Mouse (Mus musculus): ENCODE data around the gene Lmo3. TPM values are rescaled to one million over a fixed set of nuclear protein-coding genes. Genes with fewer than 3 reads are reported as not detected.
A peak's percentile ranks its signal among the peaks of the same experiment; 100 is the strongest.

The Lmo3 gene
- polyA plus RNA-seq, 1 experiment from 2014 or later, result 3.7 TPM

GRCm38 (mm10) chr6:138383208-138383607, 198.6 kb downstream of the Lmo3 start:
- H3K27ac ChIP-seq (ENCODE audit: low read depth, low read length), result no peak overlapping the region
- no peaks in the 10 kb centered on the region for H3K9me3 ChIP-seq (ENCODE audit: control insufficient read depth)
- no peak for TF ChIP-seq CTCF (IDR thresholded peaks at IDR 0.05; ENCODE audit: low read depth)
- no peak overlapping the region for H3K9ac ChIP-seq (ENCODE audit: low read depth, low read length)
- H3K4me1 ChIP-seq (replicated peaks; ENCODE audit: control insufficient read depth, insufficient read depth, low read length), result no peaks in the 10 kb centered on the region
- no peak overlapping the region for H3K4me3 ChIP-seq (ENCODE audit: low read depth, low read length)
- no peaks in the 10 kb centered on the region for H3K27me3 ChIP-seq (replicated peaks; ENCODE audit: control insufficient read depth, insufficient read depth, low read length)
- ATAC-seq, result no peak
- H3K36me3 ChIP-seq (ENCODE audit: control insufficient read depth, insufficient read depth), result no peaks in the 10 kb centered on the region
- H3K4me2 ChIP-seq (replicated peaks; ENCODE audit: low read depth), result no peak overlapping the region
- 76% methylated on average over 1 of the region's 1 CpGs for WGBS

- TF ChIP-seq CTCF (IDR thresholded peaks at IDR 0.05; ENCODE audit: low read depth), result no peak
- no peaks in the 10 kb centered on the region for H3K9me3 ChIP-seq (ENCODE audit: control insufficient read depth)
- no peak overlapping the region for H3K9ac ChIP-seq (ENCODE audit: low read depth, low read length)
- H3K4me1 ChIP-seq (replicated peaks; ENCODE audit: control insufficient read depth, insufficient read depth, low read length), result no peaks in the 10 kb centered on the region
- no peak for ATAC-seq
- WGBS, result 89% methylated on average over 2 of the region's 2 CpGs
- no peaks in the 10 kb centered on the region for H3K27me3 ChIP-seq (replicated peaks; ENCODE audit: control insufficient read depth, insufficient read depth, low read length)
- H3K4me3 ChIP-seq (ENCODE audit: low read depth, low read length), result no peak overlapping the region
- no peaks in the 10 kb centered on the region for H3K36me3 ChIP-seq (ENCODE audit: control insufficient read depth, insufficient read depth)
- no peak overlapping the region for H3K4me2 ChIP-seq (replicated peaks; ENCODE audit: low read depth)
- H3K27ac ChIP-seq (ENCODE audit: low read depth, low read length), result no peak overlapping the region
Measured at GRCm38 (mm10) chr6:138371176-138371575, 210.6 kb downstream of the Lmo3 start.

- Histone ChIP-seq H3K9ac (ENCODE audit: low read depth, low read length) (no peak overlapping the region), H3K4me3 (ENCODE audit: low read depth, low read length) (no peak overlapping the region), H3K27ac (ENCODE audit: low read depth, low read length) (no peak overlapping the region), H3K9me3 (ENCODE audit: control insufficient read depth) (no peaks in the 10 kb centered on the region), H3K27me3 (replicated peaks; ENCODE audit: control insufficient read depth, insufficient read depth, low read length) (no peaks in the 10 kb centered on the region), H3K4me2 (replicated peaks; ENCODE audit: low read depth) (no peak overlapping the region), H3K4me1 (replicated peaks; ENCODE audit: control insufficient read depth, insufficient read depth, low read length) (no peaks in the 10 kb centered on the region), H3K36me3 (ENCODE audit: control insufficient read depth, insufficient read depth) (no peaks in the 10 kb centered on the region)
- no peak for ATAC-seq
- WGBS, result 57% methylated on average over 5 of the region's 5 CpGs
- no peak for TF ChIP-seq CTCF (IDR thresholded peaks at IDR 0.05; ENCODE audit: low read depth)
Measured at GRCm38 (mm10) chr6:138364111-138364510, 217.7 kb downstream of the Lmo3 start.

- 51% methylated on average over 3 of the region's 3 CpGs for whole genome bisulfite sequencing
Measured at GRCm38 (mm10) chr6:138350587-138351345, 231.0 kb downstream of the Lmo3 start.

GRCm38 (mm10) chr6:138346558-138346957, 235.2 kb downstream of the Lmo3 start:
- 42% methylated on average over 4 of the region's 4 CpGs for WGBS
- no peak overlapping the region for H3K4me2 ChIP-seq (replicated peaks; ENCODE audit: low read depth)
- no peak overlapping the region for H3K4me3 ChIP-seq (ENCODE audit: low read depth, low read length)
- no peak for TF ChIP-seq CTCF (IDR thresholded peaks at IDR 0.05; ENCODE audit: low read depth)
- no peaks in the 10 kb centered on the region for H3K4me1 ChIP-seq (replicated peaks; ENCODE audit: control insufficient read depth, insufficient read depth, low read length)
- H3K27me3 ChIP-seq (replicated peaks; ENCODE audit: control insufficient read depth, insufficient read depth, low read length), result no peaks in the 10 kb centered on the region
- no peaks in the 10 kb centered on the region for H3K36me3 ChIP-seq (ENCODE audit: control insufficient read depth, insufficient read depth)
- H3K9ac ChIP-seq (ENCODE audit: low read depth, low read length), result no peak overlapping the region
- ATAC-seq, result peak; percentile 43; the same call in 1 of the 2 replicates
- no peak overlapping the region for H3K27ac ChIP-seq (ENCODE audit: low read depth, low read length)
- H3K9me3 ChIP-seq (ENCODE audit: control insufficient read depth), result peaks cover 6% of the 10 kb centered on the region

More at GRCm38 (mm10) chr6:138350587-138351345, 231.0 kb downstream of the Lmo3 start:
- ATAC-seq, result peak; percentile 95
- Histone ChIP-seq H3K9ac (ENCODE audit: low read depth, low read length) (no peak overlapping the region), H3K4me3 (ENCODE audit: low read depth, low read length) (no peak overlapping the region), H3K36me3 (ENCODE audit: control insufficient read depth, insufficient read depth) (no peaks in the 10 kb centered on the region), H3K4me2 (replicated peaks; ENCODE audit: low read depth) (no peak overlapping the region), H3K27me3 (replicated peaks; ENCODE audit: control insufficient read depth, insufficient read depth, low read length) (no peaks in the 10 kb centered on the region), H3K27ac (ENCODE audit: low read depth, low read length) (no peak overlapping the region), H3K9me3 (ENCODE audit: control insufficient read depth) (no peaks in the 10 kb centered on the region), H3K4me1 (replicated peaks; ENCODE audit: control insufficient read depth, insufficient read depth, low read length) (no peaks in the 10 kb centered on the region)
- no peak for TF ChIP-seq CTCF (IDR thresholded peaks at IDR 0.05; ENCODE audit: low read depth)

GRCm38 (mm10) chr6:138335858-138336257, 245.9 kb downstream of the Lmo3 start:
- Histone ChIP-seq H3K27me3 (replicated peaks; ENCODE audit: control insufficient read depth, insufficient read depth, low read length) (no peaks in the 10 kb centered on the region), H3K36me3 (ENCODE audit: control insufficient read depth, insufficient read depth) (no peaks in the 10 kb centered on the region), H3K9ac (ENCODE audit: low read depth, low read length) (no peak overlapping the region), H3K27ac (ENCODE audit: low read depth, low read length) (no peak overlapping the region), H3K9me3 (ENCODE audit: control insufficient read depth) (no peaks in the 10 kb centered on the region), H3K4me3 (ENCODE audit: low read depth, low read length) (no peak overlapping the region), H3K4me2 (replicated peaks; ENCODE audit: low read depth) (no peak overlapping the region), H3K4me1 (replicated peaks; ENCODE audit: control insufficient read depth, insufficient read depth, low read length) (no peaks in the 10 kb centered on the region)
- ATAC-seq, result no peak
- 82% methylated on average over 4 of the region's 4 CpGs for WGBS
- no peak for TF ChIP-seq CTCF (IDR thresholded peaks at IDR 0.05; ENCODE audit: low read depth)

Data from intestine, postnatal 0 days (tissue).